Mouse (Mus musculus) urinary bladder, postnatal 10 days (tissue): ENCODE data around the gene Rapgef1.
A peak's percentile ranks its signal among the peaks of the same experiment; 100 is the strongest.

ENCODE experiments used
- DNase-seq: peaks from one replicate; pipeline ENCODE4 v3.0.0; 2022; ENCODE audit warnings: low spot score

Gene Rapgef1

DNA sequence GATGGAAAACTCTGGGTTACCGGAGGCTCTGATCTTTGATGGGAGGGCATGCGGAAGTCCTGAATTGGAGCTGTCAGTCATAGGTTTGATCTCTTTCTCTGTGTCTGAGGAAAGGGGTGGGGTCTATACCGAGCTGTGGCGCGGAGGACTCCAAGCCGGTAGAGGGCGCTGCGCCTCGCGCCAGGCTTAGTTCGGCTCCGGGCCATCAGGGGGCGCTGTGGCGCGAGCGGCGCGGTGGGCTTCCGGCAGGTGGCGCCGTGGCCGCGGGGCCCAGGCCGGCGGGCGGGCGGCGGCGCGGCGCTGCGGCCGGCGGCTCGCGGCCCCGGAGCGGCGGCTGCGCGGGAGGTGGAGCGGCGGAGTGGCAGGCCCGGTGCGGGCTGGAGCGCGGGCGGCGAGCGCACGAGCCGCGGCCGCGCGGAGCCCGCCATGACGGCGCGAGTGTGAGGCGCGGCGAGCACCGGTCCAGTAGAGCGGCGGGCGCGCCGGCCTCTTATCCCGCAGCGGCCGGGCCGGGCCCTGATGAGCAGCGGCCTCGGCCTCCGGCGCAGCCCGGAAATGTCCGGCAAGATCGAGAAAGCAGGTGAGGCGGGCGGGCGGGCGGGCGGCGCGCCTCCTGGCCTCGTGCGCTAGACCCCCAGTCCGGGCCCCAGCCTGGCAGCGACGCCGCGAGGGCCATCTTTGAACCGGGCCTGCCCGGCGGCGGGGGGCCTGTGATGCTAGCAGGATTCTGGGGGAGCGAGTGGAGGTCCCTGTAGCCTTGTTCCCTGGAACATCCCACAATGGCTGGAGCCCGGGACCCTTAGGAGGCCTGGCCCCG is at the start of gene Rapgef1:
Gene Rapgef1 (plus strand): TSS at position 237 of the 817 bp plus-strand sequence.
- peak; percentile 56 for DNase-seq

DNA sequence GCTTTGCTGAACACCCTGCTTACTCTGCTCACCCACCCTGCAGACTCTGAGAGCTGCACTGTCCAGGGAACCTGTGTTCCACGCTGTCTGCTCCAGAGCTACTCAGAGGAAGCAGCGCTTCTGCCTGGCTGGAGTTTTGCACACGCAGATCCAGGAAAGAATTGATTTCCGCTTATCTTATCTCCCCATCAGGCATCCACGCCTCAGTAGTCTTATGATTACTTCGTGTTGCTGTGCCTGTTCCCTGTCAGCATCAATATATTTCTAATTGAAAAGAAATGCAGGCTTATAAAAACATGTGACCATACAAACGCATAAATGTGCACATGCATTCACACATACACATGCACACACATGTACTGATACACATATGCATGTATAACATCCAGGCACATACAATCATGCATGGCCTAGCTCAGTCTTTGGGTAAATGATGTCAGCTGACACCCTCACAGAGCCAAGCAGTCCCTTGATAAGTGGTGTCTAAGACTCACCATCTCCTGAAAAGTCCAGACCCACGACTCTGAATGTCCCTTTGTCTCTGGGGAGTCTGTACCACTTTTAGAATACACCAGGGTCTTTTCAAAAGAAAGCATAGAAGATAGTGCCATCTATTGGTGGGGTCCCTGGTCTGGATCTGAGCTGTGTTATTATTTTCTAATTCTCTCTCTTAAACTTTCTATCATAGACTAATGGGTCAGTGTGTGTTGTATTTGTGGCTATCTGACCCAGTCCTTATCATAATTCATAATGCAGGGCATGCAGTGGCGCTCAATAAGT is 47.4 kb upstream of the Rapgef1 start:
- DNase-seq: no peak

DNA sequence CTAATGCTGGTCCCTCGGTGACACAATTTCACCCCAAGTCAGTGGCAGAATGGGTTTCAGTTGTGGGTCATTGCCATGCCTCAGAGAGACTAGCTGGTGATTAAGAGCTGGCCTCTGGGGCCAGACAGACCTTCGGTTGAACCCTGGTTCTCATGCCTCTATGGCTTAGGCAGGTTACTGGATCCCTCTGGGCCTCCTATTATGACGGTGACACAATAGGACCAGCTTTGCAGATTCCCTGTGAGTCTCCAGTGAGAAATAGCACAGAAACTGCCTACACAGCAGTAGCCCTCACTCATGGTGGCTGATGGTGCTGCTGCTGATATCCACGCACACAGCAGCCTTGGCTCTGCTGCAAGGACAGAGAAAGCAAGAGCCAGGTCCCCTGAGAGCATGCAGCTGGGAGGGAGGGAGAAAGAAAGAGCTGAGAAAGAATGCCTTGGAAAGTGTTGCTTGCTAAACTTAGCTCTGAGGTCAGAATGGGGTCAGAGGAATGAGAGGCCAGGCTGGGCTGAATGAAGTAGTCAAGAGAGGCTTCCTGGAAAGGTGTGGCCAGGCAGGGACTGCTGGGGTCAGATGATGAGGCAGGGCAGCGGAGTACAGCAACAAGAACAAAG is 46.6 kb upstream of the Rapgef1 start:
- DNase-seq: no peak

DNA sequence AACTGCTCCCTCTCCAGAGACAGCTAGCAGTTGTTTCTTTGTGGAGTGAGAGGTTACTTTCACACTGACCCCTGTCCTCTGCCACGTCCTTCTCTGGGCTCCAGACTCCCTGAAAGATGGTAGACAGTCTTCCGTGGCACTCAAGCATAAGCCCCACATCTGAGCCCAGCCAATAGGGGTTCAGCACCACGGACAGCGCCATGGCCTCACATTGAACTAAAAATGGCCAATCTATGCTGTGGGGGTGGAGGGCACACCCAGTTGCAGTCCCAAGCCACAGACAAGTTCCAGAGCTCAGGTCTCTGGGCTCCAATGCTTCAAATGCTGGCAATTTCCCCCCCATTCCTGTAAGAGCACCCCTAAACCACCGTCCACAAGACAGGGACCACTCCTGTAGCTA is 45.9 kb upstream of the Rapgef1 start:
- no peak for DNase-seq

DNA sequence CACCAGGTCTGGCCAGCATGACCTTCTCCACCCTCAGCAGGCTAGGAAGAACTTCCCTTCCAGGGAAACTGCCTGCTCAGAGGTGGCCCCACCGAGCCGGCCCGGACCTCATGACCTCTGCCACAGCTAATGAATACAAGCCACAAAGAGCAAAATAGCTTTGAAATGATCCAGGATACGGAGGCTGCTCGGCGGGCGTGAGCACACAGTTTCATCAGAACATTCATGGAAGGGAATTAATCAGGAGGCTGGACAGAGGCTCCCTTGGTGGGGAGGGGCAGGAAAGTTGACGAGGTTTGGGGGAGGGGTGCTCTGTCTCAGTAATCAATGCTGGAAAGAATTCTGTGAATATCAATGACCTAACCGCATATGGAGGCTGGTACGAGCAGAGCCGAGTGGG is 45.3 kb upstream of the Rapgef1 start:
- no peak for DNase-seq

DNA sequence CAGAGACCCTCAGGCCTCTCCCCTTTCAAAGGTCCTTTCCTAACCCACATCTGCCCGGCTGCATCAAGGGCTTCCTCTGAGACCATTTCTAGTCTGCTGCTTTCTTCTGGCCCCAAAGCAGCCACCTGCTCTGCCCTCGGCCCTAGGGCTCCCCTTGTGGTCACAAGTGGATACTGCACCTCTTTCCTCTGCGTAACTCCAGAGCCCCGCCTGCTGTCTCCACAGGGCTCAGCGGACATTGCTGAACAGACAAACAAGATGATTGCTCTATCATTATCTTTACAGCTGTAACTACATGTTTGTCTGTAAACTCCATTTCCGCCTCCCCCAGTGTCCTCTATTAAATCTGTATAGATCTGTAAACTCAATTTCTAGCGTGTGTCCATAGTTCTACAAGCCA is 37.1 kb upstream of the Rapgef1 start:
- no peak for DNase-seq

DNA sequence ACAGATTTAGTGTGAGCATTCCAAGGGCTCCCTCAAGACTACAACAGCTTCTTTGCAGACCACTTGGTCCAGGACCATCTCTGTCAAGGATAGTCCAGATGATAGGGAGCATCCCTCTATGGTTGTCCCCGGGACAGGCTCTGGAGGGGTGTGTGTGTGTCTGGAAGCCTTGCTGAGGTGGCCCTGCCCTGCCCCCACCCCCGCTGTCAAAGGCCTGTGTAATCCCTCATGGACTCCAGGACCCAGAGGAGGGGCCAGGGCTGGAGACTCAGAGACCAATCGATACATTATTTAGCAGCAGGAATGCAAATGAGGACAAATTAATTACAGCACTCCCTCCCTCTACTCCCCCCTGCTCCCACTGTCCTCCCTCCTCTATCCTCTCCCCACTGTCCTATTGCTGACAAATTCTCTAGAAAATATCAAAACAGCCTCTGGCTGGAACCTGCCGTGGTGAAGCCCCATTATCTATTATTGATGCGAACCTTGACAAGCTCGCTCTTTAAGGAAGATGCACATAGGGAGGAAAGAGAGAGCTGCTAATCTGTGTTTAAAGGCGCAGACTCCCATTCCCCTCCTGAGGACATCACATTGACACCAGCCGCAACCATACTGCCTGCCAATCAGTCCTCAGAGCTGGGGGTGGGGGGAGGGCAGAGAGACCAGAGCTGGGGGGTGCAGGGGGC is 33.4 kb upstream of the Rapgef1 start:
- DNase-seq: no peak

DNA sequence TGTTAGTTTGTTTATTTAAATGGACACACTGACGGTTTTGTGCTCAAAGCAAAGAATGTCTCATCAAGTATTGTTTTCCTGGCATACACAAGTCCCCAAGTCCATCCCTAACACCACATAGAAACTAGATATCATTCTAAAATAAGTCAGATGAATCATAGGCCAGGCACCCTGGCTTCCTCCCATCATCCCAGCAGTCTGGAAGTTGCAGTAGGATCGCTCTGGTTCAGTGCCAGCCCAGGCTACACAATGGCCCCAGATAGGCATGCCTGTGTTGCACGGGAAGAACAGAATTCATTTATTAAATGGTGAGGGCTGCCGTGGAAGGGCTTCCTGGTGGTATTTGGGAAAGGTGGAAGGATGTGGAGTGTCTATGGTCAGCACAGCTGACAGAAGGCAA is 31.5 kb upstream of the Rapgef1 start:
- no peak for DNase-seq

DNA sequence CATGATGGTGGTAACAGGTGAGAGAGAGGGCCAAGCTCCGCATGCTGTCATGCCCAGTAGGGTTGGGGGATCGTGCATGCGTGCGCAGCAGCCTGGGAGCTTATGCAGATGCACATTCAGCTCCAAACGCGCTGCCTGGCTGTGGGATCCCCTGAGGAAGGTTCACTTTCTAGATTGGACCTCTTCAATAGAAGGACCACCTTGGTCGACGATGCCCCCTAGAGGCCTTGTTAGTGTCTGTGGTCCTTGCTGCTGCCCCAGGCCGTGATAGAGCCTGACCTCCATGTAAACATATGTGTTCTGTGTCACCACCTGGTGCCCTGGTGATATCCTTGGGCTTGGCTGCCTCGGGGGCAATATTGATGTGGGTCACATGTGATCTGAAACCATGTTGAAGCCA is 30.3 kb upstream of the Rapgef1 start:
- DNase-seq: no peak

DNA sequence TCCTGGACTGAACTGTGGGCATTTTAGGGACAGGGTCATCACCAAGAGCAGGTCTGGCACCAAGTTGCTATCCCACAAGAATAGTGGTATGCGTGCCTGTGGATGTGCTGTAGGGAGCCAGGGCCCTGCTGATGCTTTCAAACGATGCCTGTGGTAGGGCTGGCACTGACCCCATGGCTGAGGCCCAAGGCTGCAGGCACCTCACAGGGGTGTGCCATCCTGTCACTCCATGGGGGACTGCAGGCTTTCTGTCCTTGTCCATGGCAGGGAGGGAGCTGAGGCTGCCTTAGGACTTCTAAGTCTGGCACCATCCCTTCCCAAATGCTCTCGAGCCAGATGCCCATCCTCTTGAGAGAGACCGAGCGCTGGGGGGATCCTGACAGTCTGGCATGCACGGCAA is 27.9 kb upstream of the Rapgef1 start:
- DNase-seq: no peak

DNA sequence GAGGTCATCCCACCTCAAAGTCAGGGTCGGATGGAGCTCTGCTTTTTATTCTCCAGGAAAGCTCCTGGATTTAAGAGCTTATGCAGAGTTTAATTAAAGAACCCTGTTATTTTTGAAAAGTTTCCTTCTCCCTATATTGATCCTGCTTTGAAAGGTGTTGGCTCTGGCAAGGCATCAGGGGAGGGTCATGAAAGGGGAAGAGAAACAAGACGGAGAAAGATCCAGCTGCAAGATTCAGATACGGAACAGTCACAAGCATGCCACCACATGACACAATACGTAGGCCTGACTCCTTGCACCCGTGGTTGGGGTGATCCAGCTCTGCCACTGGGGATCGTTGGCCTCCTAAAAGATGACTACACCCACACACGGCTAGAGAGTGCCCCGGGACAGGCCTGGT is 27.0 kb upstream of the Rapgef1 start:
- no peak for DNase-seq

DNA sequence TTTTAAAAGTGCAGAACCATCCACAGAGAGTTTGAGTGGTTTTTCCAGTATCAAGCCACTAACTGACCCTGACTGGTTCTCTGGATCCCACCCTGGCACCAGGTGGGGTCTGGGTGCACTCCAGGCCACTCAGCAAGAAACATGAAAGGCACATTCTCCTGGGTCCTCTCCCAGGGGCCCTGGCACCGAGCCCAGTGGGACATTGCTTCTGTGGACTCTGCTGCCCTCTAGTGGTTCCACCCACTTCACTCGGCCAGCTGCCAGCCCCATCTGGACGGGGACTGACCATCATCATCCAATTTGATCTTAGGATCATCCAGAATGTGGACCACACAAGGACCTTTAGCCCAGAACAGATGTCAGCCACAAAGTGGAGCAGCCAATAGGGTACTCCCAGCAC is 15.6 kb upstream of the Rapgef1 start:
- DNase-seq: no peak

DNA sequence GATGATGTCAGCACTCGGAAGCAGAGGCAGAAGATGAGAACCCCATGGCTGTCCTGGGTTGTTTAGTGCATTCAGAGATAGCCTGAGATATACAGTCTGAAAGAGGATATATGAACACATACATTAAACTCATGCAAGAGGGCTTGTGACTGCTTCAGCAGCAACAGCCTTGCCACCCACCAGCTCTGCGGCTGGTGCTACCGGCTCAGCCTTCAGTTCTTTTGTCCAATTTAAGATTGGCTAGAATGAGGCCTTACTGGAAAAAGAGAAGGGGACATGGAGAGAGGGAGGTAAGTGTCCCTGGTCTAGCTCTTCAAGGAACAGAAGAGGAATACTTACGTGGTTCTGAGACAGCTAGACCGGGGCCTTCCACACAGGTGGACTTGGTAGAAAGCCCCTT is 13.9 kb upstream of the Rapgef1 start:
- DNase-seq: no peak

DNA sequence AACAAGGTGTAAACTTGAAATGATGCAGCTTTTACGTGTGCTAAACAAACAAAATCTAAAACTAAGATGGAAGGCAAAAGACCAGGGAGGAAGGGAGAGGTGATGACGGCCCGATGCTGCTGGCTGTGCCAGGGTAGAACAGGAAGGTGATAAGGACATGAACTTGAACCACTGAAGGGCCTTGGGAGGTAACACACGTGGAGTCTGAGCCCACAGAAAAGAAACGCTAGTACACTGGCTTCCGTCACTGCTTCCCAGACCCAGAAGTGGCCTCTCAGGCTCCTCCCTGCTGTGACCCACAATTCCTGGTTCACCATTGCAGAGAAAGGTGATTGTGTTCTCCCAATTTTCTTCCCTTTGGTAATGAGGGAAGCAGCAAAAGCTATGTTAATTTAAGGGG is 13.1 kb upstream of the Rapgef1 start:
- no peak for DNase-seq

DNA sequence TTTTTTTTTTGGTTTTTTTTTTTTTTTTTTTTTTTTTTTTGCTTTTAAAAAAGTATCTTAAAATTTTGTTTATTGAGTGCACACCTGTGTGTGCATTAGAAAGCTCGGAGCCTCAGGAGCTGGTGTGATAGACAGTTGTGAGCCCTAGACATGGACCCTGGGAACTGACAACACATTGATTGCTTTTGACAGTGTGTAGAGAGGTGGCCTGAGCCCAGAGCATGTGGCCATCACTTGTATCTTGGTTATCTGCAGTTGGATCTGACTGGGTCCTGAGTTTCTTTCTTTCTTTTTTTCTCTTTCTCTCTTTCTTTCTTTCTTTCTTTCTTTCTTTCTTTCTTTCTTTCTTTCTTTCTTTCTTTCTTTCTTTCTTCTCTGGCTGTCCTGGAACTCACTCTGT is 2.2 kb upstream of the Rapgef1 start:
- no peak for DNase-seq

DNA sequence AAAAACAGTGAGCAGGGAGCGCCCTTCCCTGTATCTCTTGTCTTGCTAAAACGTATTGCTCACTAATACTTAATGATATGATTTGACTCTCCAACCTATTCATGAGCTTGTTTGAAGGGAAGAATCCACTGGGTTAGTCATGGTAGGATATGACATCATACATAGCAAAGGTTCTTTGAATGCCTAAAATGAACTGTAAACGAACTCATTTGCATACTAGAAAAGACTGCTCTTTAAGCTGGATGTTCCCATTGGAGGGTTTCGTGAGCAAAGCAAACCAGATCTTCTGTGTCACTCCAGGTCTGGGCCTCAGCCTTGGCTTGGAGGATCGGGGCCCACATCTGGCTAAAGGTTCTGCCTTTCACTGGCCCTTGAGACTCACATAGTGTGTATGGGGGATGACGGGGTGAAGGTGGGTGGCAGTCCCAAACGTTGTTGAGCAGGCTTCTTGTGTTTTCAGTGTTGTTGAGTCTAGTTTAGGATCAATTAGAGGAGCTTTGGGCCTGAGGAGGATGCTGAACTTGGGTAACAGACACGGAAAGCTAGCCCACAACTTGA is 515 bp upstream of the Rapgef1 start:
- no peak for DNase-seq

DNA sequence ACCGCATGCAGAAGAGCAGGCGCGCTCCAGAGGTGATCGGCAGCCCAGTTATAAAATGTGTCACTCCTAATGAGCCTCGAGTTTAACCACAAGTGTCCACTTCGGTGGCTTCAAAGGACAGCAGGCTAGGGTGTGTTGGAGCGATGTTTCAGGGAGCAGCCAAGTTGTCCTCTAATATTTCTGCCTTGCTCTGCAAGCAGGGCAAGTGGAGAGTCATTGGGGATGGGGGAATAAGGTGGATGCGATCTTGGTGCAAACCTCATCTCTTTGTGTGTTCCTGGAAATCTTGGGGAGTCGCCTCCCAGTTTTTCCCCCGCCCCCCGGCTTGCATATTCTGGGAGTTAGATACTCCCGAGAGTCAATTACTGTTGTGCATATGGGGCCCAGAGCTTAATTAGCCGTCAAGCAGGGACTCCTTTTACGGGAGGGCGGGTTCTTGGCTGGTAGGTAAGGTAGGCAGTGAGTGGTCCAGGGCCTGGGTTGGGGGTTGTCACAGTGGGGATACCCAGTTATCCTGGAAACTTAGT is 844 bp downstream of the Rapgef1 start:
- DNase-seq: no peak

DNA sequence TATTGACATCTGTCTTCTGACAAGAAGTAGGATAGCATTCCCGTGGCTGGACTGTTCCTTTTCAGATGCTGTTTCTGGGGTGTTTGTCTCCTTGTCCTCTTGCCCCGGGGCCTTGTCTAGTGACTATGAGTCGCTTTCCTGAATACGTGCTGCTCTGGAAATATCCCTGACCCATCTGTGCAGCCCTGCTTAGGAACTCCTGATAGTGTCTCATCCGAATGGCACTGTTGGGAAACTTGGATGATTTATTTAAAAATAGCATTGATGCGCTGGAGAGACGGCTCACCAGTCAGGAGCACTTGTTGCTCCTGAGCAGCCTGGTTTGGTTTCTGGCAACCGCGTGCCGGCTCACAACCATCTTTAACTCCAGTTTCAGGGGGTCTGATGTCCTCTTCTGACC is 1.6 kb downstream of the Rapgef1 start:
- no peak for DNase-seq

DNA sequence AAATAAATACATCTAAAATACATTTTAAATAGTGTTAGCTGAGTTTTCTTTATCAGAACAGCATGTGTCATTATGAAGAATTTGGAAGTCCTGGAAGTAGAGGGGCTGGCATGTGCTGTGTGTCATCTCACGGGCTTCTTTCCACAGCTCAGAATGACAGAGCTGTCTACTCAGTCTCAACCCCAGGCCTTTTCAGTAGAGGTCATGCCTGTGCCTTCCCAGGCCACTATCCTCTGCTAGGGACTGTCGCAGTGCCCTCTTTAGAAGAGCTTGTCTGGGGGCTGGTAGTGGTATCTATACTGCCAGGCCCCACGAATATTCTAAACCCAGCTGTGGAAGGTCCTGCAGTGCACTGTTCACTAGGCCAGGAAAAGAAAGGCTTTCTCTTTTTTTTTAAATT is 2.1 kb downstream of the Rapgef1 start:
- no peak for DNase-seq

DNA sequence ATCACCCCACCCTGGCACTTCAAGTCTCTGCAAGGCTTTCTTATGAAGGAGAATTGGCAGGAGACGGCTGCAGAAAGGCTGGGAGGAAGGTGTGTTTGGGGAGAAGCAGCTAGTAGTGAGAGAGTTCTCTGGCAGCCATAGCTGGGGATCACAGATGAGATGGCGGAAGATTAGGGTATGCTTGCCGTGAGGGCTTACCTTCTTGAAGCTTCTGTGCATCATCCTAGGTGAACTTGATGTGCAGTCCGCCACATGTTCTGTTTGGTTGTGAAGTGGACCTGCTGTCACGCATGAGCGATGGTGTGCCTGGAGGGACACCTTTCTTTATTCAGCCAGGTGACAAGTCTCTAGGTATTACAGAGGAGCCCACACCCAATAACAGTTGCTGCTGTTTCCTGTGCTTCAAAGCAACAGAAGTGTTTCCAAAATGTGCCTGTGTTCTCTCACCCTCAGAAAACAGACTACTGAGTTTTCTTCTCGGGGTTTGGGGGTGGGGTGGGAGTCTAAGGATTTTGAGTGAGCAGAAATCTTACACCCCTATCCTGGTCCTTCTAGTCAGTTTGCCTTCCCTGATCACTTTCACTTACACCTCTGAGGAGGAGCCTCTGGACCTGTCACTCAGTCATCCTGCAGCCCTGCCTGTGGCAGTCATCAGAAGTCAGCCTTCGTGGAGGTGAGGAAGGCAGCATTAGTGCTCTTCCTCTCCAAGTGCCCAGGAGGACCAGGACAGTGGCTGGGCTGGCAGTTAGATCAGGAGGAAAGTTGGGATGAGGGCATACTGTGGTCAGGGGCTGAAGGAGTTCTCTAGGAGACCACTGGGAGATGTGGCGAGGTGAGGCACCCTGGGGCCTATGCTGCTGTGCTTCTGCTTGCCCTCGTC is 2.8 kb downstream of the Rapgef1 start:
- no peak for DNase-seq
